Mouse (Mus musculus): Measurements from ENCODE around the gene E4f1.
A peak's percentile ranks its signal among the peaks of the same experiment; 100 is the strongest.
"Not testable (repeated sequence)": the region's sequence is repeated elsewhere in the genome, so short reads cannot be mapped to it uniquely, and the experiment has no call there.

The E4f1 gene

DNA sequence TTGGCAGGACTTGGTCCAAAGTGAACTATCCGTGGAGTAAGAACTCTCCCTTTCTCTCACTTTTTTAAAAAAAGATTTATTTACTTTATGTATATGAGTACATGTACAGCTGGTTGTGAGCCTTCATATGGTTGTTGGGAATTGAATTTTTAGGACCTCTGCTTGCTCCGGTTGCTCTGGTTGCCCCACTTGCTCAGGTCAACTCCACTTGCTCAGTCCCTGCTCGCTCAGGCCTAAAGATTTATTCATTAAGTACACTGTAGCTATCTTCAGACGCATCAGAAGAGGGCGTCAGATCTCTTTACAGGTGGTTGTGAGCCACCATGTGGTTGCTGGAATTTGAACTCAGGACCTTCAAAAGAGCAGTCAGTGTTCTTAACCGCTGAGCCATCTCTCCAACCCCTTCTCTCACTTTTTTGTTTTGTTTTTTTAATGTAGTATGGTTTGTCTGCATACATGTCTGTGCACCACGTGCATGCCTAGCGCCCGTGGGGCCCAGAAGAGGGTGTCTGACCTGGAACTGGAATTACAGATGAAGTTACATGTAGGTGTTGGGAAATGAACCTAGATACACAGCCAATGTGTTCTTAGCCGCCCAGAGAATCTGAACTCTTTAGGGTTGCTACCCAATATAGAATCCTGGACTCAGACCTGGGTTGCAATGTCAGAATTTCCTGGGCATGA is 14.4 kb downstream of the E4f1 start:
- not testable (repeated sequence) for DNase-seq (ENCODE audit: low spot score)

DNA sequence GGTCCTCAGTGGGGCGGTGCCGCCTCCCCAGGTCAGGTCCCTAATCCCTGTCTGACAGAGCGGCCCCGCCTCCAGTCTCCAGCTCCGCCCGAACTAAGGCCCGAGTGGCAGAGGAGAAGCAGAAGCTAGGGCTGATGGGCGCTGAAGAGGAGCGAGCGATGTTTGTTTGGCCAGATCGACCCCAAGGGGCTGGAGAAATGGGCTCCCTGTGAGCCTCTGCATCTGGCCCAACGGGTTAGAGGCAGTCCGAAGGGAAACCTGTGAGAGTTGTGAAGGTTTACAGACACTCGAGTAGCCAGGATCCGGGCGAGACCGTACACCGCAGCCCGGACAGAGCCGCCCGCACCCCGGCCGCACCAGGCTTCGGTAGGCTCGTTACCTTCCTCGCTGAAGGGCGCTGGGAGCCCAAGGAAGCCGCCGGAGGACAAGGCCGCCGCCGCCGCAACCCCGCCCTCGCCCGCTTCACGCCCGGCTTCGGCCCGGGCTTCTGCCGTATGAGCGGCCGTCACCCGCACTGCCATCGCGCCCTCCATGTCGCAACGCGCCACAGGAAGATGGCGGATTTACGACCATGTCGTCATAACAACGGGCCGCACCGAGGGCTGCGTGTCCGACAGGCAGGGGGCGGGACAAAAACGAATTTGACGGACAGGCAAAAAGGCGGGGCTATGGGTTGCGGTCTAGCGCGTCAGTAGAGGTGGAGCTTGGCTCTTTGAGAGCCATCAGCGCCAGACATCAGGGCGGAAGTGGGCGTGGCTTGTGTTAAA is 15.2 kb downstream of the E4f1 start:
- peak; percentile 99 for DNase-seq (ENCODE audit: low spot score)

DNA sequence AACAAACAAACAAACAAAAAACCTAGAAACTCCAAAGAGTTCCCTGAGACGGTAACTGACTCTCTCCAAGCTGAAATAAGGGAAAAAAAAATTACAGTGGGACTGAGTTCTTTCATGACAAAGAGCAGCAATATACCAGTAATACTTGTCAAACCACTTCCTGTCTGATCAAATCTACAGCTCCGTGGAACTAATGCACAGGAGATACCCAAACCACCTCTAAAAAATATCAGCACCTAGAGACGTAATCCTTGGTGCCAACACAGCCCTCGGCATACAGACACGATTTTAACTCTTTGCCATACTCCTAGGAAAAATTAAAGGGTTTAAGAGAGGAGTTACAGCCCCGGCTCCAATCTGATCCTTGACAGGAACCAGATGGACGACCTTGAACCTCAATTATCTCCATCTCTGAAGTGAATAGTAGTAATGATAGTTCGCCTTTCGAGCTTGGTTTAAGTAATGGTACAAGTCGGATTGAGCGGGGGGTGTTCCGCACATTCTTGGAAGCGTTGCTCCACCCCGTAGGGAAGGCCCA is 15.8 kb downstream of the E4f1 start:
- DNase-seq (ENCODE audit: low spot score), result no peak

GRCm38 (mm10) chr17:24453372-24453771 is 16.7 kb downstream of the E4f1 start:
- no peak for DNase-seq (ENCODE audit: low spot score)

DNA sequence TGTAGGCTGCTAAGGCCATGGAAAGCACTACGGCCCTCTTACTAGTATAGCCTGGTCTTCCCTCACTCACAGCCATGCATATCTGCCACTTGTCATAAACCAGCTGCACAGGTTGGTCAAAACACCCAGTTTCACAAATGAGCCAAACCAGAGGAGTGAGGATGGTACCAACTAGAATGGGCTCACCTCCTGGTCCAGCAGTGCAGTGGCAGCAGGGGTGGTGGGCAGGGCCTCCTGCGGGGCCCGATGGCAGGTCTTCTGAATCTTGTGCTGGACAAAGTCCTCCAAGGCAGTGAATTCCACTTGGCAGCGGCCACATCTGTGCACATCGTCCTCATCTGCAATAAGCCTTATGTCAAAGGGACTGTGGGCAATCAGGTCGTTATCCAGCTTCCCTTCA is 18.9 kb downstream of the E4f1 start:
- no peak for DNase-seq (ENCODE audit: low spot score)

DNA sequence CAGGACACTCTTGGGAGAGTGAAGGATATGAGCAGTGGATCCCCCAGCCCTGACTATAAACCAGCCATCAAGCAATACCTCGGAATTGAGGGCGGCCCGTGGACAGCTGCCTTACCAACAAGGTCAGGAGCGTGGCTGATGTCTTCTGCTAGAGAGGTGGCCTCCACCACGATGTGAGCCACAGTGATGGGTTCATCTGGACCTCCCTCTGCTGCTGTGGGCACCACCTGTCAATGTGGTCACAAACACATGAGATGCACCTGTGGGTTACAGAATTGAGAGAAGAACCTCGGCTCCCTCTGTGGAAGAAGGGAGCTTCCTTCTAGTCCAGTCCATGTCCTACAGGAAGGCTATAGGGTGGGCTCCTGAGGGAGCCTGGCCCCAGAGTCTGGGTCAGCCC is 20.6 kb downstream of the E4f1 start:
- DNase-seq (ENCODE audit: low spot score), result no peak

GRCm38 (mm10) chr17:24446590-24446989 is 23.5 kb downstream of the E4f1 start:
- no peak for DNase-seq (ENCODE audit: low spot score)

GRCm38 (mm10) chr17:24443409-24443808 is 26.7 kb downstream of the E4f1 start:
- no peak for DNase-seq (ENCODE audit: low spot score)

DNA sequence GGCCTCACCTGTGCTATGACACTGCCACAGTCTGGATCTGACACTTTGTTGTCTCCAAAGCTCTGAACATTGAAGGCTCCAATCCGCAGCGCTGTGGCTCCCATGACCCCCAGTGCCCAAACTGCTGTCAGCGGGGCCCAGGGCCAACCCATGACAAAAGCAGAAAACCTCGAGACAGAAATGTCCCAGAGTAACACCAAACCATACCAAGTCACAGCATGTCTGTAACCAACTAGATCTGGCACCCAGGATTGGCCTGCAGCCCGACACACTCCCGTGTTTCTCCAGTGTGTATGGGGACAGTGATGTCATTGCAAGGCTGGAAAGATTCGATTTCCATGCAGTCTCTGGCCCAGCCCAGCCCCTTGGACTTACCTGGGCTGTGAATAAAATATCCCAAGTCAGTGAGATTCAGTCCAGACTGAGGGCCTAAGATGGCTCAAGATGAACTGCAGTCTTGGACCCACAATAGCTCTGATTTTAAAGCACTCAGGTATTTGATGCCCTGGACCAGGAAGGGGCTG is 27.4 kb downstream of the E4f1 start, which contains the start of gene Dnase1l2:
TSS of gene Dnase1l2 (minus strand) at position 474 of the 524 bp plus-strand sequence.
- no peak for DNase-seq (ENCODE audit: low spot score)

- no peak for DNase-seq (ENCODE audit: low spot score)
Measured at GRCm38 (mm10) chr17:24442107-24442506, 28.0 kb downstream of the E4f1 start.

DNA sequence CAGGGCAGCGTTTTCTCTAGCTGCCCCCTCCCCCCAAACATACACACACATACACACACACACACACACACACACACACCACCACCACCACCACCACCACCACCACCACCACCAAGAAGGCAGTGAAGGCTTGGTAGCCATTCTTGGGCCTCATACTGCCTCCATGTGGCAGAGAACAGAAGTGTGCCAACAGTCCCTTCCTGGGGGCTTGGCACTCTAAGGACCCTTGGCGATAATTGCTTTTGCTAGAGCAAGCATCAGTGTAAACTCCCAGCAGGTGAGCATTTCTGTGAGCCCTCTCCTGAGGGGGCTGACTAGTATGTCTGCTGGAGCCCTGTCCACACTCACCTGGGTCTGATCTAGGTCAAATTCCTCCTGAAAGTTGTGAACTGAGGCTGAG is 29.0 kb downstream of the E4f1 start:
- DNase-seq (ENCODE audit: low spot score), result no peak

DNA sequence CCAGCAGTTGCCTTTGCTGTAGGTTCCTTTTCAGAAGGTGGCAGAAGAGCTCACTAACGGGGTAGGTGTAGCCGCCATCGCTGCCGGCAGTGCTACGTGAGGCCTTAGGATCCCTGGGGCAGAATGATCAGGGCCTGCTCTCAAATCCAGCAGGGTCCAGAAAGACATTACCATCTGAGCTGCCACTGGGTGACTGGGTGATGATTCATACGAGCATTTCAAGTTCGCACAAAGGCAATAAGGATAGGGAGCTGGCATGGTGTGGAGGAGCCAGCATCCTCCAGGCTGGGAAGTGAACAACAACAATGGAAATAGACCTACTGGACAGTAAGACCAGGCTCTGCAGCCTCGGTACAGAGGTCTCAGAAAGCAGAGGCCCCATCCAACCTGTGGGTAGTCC is 29.7 kb downstream of the E4f1 start:
- no peak for DNase-seq (ENCODE audit: low spot score)

- DNase-seq (ENCODE audit: low spot score), result no peak
Measured at GRCm38 (mm10) chr17:24437016-24437415, 33.1 kb downstream of the E4f1 start.

GRCm38 (mm10) chr17:24429201-24429983 is 40.7 kb downstream of the E4f1 start:
- no peak for DNase-seq (ENCODE audit: low spot score)

DNA sequence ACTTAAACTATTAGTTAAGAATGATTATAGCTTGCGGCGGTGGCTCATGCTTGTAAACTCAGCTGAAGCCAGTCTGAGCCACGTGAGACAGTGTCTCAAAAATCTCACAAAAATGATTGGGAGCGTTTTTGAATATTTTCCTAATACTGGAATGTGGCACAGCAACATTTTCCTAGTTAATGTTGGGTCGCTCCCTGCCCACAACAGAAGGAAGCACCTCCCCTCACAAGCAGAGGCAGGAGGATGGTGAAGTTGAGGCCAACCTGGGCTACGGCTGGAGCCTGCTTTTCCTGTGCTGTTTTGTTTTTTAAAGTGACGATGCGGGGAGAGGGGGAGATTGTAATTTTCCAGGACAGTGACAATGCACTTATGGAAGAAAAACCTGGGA is 42.9 kb downstream of the E4f1 start:
- no peak for DNase-seq (ENCODE audit: low spot score)

DNA sequence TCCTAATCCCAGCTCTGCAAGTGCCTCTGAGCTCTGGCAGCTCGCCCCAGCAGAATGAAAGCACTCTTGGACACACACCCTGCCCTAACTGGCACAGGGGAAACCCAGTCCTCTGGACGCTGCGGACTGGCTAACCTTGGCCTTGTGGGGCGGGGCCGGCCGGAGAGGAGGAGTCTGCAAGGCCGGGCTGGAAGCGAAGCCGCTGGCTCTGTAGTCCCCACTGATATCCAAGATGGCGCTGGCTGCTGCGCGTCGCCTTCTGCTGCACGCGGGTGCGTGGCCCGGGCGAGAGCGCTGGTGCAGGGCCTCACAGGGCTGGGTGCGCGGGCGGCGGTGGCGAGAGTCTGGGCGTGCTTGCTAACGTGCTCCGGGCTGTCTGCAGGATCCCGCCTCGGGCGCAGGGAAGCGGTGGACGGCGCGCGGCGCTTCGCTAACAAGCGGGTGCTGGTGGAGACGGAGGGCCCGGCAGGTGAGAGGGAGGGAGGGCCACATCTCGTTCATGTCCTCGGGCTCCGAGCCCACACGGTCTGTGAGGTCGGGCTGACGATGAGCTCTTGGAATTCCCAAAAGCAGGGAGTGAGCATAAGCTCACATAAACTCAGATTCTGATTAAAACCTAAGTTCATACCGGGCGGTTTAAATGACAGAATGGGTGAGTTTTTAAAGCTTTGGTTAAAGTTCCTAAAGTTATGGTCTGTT is 43.5 kb downstream of the E4f1 start, which contains the start of gene Eci1:
TSS of gene Eci1 (plus strand) at position 171 of the 699 bp plus-strand sequence.
- DNase-seq (ENCODE audit: low spot score), result peak; percentile 99

DNA sequence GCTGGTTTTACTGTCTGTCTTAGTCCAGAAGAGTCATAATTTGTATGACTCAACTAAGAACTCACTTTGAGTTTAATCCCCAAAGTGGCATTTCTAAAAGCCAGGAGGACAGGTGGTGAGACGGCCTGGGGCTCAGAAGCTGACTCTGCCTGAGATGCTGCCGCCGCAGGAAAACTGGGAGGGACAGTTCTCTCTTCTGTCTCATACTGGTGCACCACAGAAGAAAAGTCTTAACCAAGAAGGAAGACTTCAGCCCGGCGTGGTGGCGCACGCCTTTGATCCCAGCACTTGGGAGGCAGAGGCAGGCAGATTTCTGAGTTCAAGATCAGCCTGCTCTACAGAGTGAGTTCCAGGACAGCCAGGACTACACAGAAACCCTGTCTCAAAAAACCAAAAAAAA is 44.2 kb downstream of the E4f1 start:
- no peak for DNase-seq (ENCODE audit: low spot score)

- not testable (repeated sequence) for DNase-seq (ENCODE audit: low spot score)
Measured at GRCm38 (mm10) chr17:24425326-24425725, 44.8 kb downstream of the E4f1 start.

- no peak for DNase-seq (ENCODE audit: low spot score)
Measured at GRCm38 (mm10) chr17:24424489-24424888, 45.6 kb downstream of the E4f1 start.

DNA sequence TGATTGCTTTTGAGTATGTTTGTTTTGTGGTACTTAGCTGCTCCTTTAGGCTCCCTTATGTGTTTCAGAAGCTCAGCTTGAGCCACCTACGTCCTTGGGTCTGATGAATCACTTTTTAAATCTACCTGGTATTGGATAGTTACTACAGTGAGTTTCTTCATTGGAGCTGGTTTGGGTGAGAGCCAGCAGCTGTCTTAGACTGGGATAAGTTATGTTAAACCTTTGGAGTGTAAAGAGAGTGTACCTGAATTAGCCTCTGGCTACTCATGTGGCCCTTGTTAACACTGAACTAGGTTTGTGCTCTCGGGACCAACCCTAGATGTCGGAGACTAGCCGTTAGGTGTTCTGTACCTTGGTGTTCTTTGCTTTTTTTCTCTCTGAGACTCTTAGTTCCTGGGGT is 47.0 kb downstream of the E4f1 start:
- no peak for DNase-seq (ENCODE audit: low spot score)

GRCm38 (mm10) chr17:24416051-24416652 is 54.0 kb downstream of the E4f1 start:
- DNase-seq (ENCODE audit: low spot score), result no peak

Data from ovary, adult 18-20 months (tissue).